Mouse (Mus musculus): ENCODE results near the gene Snx4.
A peak's percentile ranks its signal among the peaks of the same experiment; 100 is the strongest.
"Not testable (repeated sequence)": the region's sequence is repeated elsewhere in the genome, so short reads cannot be mapped to it uniquely, and the experiment has no call there.

Gene Snx4

GRCm38 (mm10) chr16:33251194-33252051 lies at the start of gene Snx4:
Snx4 (plus strand) TSS chr16:33251442.
- peak; percentile 93 to 95 for DNase-seq

GRCm38 (mm10) chr16:33210812-33211211 lies 40.4 kb upstream of the Snx4 start:
- no peak for DNase-seq

GRCm38 (mm10) chr16:33216313-33217003 lies 34.8 kb upstream of the Snx4 start:
- no peak for DNase-seq

- DNase-seq, result not testable (repeated sequence)
Measured at GRCm38 (mm10) chr16:33217553-33218085, 33.6 kb upstream of the Snx4 start.

- DNase-seq, result no peak
Measured at GRCm38 (mm10) chr16:33222482-33222881, 28.8 kb upstream of the Snx4 start.

GRCm38 (mm10) chr16:33224381-33224780 lies 26.9 kb upstream of the Snx4 start:
- no peak for DNase-seq

GRCm38 (mm10) chr16:33234128-33234527 lies 17.1 kb upstream of the Snx4 start:
- no peak for DNase-seq

- DNase-seq, result no peak
Measured at GRCm38 (mm10) chr16:33236151-33236550, 15.1 kb upstream of the Snx4 start.

- DNase-seq, result no peak
Measured at GRCm38 (mm10) chr16:33239305-33239704, 11.9 kb upstream of the Snx4 start.

- DNase-seq, result no peak
Measured at GRCm38 (mm10) chr16:33242046-33242445, 9.2 kb upstream of the Snx4 start.

GRCm38 (mm10) chr16:33244136-33244691 lies 7.0 kb upstream of the Snx4 start:
- no peak for DNase-seq

GRCm38 (mm10) chr16:33244933-33245470 lies 6.2 kb upstream of the Snx4 start:
- DNase-seq, result no peak

- no peak for DNase-seq
Measured at GRCm38 (mm10) chr16:33246526-33246925, 4.7 kb upstream of the Snx4 start.

- no peak for DNase-seq
Measured at GRCm38 (mm10) chr16:33247006-33247405, 4.2 kb upstream of the Snx4 start.

GRCm38 (mm10) chr16:33250651-33251120 lies 556 bp upstream of the Snx4 start:
- DNase-seq, result no peak

- no peak for DNase-seq
Measured at GRCm38 (mm10) chr16:33255601-33256000, 4.4 kb downstream of the Snx4 start.

GRCm38 (mm10) chr16:33258530-33258929 lies 7.3 kb downstream of the Snx4 start:
- no peak for DNase-seq

- DNase-seq, result no peak
Measured at GRCm38 (mm10) chr16:33259824-33260223, 8.6 kb downstream of the Snx4 start.

- no peak for DNase-seq
Measured at GRCm38 (mm10) chr16:33260825-33261224, 9.6 kb downstream of the Snx4 start.

- no peak for DNase-seq
Measured at GRCm38 (mm10) chr16:33261584-33262061, 10.4 kb downstream of the Snx4 start.

- no peak for DNase-seq
Measured at GRCm38 (mm10) chr16:33262096-33262495, 10.9 kb downstream of the Snx4 start.

GRCm38 (mm10) chr16:33267616-33268253 lies 16.5 kb downstream of the Snx4 start:
- no peak for DNase-seq

Measured in cerebellum, adult 18-20 months (tissue).